Mouse (Mus musculus): ENCODE results near the gene Keap1. TPM values are rescaled to one million over a fixed set of nuclear protein-coding genes. Genes with fewer than 3 reads are reported as not detected.

Keap1 gene
- polyA plus RNA-seq (2012; rRNA removed) = 50.4 and 54.6 TPM in 2 replicates

DNA sequence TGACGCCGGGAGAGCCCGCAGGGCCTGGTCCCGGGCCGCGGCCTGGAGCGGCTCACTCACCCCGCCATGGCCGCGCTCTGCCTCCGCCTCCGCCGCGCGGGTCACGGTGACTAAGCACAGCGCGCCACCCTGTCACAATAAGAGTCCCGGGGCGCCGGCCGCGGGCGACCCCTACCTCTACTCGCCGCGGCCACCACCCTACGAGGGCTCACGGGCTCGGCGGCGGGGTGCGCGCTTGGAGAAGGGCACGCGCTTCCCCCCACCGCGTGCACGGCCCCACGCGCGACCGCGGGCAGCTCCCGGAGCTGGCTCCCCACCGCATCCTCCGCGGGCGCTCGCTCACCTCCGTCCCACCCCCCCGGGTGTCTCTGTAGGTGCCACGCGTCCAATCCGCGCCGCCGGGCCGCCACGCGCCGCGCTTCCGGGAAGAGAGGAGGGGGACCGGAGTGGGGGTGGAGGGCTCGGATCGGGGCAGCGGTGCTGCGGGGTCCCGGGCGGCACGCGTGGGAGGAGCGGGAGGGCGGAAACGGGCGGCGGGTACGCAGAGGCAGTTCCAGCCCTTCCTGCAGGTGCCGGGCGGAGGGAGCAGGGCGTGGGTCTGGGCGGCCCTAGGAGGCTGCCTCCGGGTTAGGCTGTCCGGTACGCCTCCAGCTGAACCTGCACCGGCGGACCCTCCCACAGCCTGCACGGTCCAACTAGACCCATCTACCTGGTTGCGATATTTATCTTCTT, at the start of gene Keap1:
Gene Keap1, minus strand, starts transcription at position 629 of the 732 bp plus-strand sequence.

DNA sequence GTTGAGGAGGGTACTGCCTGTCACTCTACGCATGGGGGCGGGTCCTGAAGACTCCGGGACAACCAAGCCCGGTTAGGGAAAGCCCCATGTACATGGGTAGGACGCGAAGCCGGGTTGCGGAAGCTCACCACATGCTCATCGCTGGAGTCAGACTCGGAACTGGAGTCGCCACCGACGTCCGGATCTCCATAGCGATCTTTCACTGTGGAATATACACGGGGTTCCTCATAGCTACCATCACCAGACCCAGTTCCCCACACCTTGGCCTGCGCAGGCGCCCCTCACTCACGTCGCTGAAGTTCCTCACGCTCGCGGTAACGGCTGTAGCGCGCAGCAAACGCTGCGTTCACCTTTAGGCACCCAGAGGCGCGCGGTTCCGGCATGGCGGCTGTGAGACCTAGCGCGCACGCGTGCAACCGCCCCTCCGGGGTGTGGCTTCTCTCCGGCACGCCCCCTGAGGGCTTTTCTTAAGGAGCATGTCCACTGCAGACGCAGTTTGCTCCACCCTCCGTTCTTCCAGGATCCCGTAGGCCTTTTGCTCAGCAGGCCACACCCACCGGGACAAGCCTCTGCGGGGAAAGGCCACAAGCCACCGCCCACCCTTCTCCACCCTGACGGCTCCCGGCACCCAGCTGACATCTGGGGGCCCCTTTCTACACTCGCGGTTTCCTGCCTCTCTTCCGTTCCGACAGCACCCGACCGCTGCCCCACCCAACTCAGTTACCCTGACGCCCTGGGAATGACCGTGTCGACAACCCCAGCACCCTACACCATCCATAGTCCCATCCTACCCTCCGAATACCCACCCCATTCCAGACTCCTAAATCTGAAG, 48.6 kb upstream of the Keap1 start, which contains the start of gene Kri1:
Gene Kri1, minus strand, starts transcription at position 399 of the 832 bp plus-strand sequence.

DNA sequence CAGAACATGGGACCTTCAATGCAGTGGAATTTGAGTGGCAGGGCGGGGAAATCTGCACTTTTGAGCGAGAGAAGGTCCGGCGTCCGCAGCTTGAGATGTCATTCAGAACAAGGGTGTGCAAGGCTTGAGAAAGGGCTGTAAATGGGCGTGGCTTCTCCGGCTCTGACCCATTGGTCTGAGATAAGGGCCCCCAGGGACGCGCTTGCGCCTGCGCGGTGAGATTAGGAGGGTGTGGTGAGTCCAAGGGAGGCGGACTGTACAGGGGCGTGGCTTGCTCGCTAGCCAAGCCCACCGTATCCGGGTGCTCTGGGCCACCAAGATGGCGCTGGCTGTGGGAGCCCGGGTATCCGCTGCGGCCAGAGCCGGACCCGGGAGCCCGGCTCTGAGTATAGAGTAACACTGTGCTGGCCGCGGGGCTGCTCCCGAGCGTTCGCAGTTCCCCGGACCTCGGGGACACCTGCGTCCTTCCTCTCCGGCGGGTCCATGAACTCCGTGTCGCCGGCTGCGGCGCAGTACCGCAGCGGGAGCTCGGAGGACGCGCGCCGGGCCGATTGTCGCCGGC, 25.9 kb upstream of the Keap1 start, which contains the start of gene Atg4d:
Gene Atg4d, plus strand, starts transcription at position 294 of the 562 bp plus-strand sequence.

DNA sequence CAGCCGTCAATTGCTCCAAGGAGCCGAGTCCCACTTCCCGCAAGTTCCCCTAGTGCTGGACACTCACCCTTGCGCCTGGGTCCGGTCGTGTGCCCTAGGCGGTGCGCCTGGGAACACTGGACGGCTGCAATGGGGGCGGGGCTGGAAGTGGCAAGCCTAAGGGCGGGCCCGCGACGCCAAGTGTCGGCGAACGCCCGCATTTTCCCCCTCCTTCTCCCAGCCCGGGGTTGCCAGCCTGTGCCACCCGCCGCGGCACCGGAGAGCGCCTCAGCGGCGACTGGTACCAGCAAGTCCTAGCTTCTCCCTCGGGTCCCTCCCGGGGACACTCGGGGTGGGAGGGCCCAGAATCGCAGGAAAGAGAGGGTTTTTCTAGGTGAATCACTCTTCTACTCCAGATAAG, 9.2 kb upstream of the Keap1 start, which contains the start of gene S1pr5:
Gene S1pr5, minus strand, starts transcription at position 118 of the 400 bp plus-strand sequence.

Other genes with a start within 250 kb of the Keap1 start
- 67.7 and 81.8 TPM in 2 replicates for gene Mrpl4, start 236.6 kb downstream of the Keap1 start, polyA plus RNA-seq (2012; rRNA removed)
- gene Icam1, start 223.4 kb downstream of the Keap1 start, polyA plus RNA-seq (2012; rRNA removed) = 3.3 and 3.5 TPM in 2 replicates
- 0.07 and 0.10 TPM in 2 replicates for gene Icam4, start 210.0 kb downstream of the Keap1 start, polyA plus RNA-seq (2012; rRNA removed)
- gene Icam5, start 207.3 kb downstream of the Keap1 start, polyA plus RNA-seq (2012; rRNA removed) = 9.0 and 10.7 TPM in 2 replicates
- gene Zglp1, start 172.3 kb downstream of the Keap1 start, polyA plus RNA-seq (2012; rRNA removed) = 1.1 and 1.9 TPM in 2 replicates
- gene Gm49373, start 166.3 kb downstream of the Keap1 start, polyA plus RNA-seq (2012; rRNA removed) = 3.2 and 3.9 TPM in 2 replicates
- 79.5 and 87.8 TPM in 2 replicates for gene Fdx1l, start 165.7 kb downstream of the Keap1 start, polyA plus RNA-seq (2012; rRNA removed)
- gene Gm38431, start 147.4 kb downstream of the Keap1 start, polyA plus RNA-seq (2012; rRNA removed) = 4.5 and 5.2 TPM in 2 replicates
- gene Raver1, start 147.4 kb downstream of the Keap1 start, polyA plus RNA-seq (2012; rRNA removed) = 34.8 and 34.9 TPM in 2 replicates
- gene Tyk2, start 108.1 kb downstream of the Keap1 start, polyA plus RNA-seq (2012; rRNA removed) = 16.1 and 17.2 TPM in 2 replicates
- gene Cdc37, start 89.4 kb downstream of the Keap1 start, polyA plus RNA-seq (2012; rRNA removed) = 190 and 195 TPM in 2 replicates
- gene Pde4a, start 73.6 kb downstream of the Keap1 start, polyA plus RNA-seq (2012; rRNA removed) = 27.4 and 29.2 TPM in 2 replicates
- gene S1pr5, start 9.1 kb upstream of the Keap1 start, polyA plus RNA-seq (2012; rRNA removed) = 3.7 and 4.0 TPM in 2 replicates
- 36.6 and 38.5 TPM in 2 replicates for gene Atg4d, start 25.9 kb upstream of the Keap1 start, polyA plus RNA-seq (2012; rRNA removed)
- 37.2 and 41.4 TPM in 2 replicates for gene Kri1, start 48.6 kb upstream of the Keap1 start, polyA plus RNA-seq (2012; rRNA removed)
- 82.3 and 95.8 TPM in 2 replicates for gene Cdkn2d, start 52.0 kb upstream of the Keap1 start, polyA plus RNA-seq (2012; rRNA removed)
- gene Ap1m2, start 73.0 kb upstream of the Keap1 start, polyA plus RNA-seq (2012; rRNA removed) = 4.3 and 4.5 TPM in 2 replicates
- gene Slc44a2, start 81.3 kb upstream of the Keap1 start, polyA plus RNA-seq (2012; rRNA removed) = 70.2 and 71.3 TPM in 2 replicates
- 161 and 172 TPM in 2 replicates for gene Ilf3, start 128.5 kb upstream of the Keap1 start, polyA plus RNA-seq (2012; rRNA removed)
- gene Qtrt1, start 172.5 kb upstream of the Keap1 start, polyA plus RNA-seq (2012; rRNA removed) = 86.6 and 86.7 TPM in 2 replicates
- 66.8 and 77.4 TPM in 2 replicates for gene Dnm2, start 185.5 kb upstream of the Keap1 start, polyA plus RNA-seq (2012; rRNA removed)